Mouse (Mus musculus) heart, adult 18-20 months (tissue): Measurements from ENCODE around the gene Anapc5. TPM values are rescaled to one million over a fixed set of nuclear protein-coding genes. Genes with fewer than 3 reads are reported as not detected.

Experiments used
- DNase-seq, 2 experiments: peaks; one replicate each; pipeline ENCODE4 v3.0.0; 2021 to 2022; ENCODE audit warnings: mixed read lengths in 1 of 2
- total RNA-seq, 2 experiments: library from RNA; stranded (reverse); gene quantifications; 2 replicates each; pipeline ENCODE4 v1.2.3; 2021

Anapc5 gene
- total RNA-seq, 2 experiments from 2014 or later: 156 to 162 TPM

DNA sequence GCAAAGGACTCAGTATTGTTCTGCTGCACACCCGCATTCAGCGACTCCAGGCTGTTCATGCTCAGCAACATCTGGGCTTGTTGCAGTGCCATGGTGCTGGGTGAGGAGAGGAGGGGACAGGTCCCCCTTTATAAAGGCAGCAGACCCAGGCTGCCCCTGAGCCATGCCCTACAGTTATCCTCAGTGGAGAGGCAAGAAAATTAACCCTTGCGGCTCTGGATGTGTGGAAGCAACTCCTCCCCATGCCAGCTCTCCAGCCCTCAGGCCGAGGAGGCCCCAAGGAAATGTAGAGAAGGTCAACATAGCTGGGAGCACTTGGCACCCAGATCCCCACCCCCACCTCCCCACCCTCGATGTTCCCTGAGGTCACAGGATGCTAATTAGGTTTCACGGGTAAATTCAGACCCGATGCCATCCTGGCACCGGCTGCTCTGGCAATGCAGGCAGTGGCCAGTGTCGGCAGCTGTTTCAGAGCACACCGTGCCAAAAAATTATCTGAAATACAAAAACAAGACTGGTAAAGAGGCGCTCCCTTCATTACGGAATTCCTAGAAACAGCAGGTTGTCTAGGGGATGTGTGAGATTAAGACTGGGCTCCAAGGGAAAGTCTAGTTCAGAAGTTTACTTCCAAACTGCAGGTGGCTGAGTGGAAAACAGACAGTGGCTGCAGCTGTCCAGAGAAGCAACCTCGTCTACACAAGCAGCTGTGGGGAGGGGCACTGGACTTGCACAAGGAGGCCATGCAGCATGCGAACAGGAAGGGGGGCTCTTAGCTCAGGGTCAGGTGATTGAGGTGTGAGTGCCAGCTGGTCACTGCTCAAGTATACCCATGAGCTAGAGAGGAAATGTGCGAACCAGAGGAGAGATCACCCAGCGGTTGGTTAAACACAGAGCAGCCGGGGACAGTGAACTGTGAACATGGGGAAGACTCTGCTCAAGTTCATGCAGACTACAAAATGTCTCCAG is 21.5 kb downstream of the Anapc5 start:
- no peak for DNase-seq

DNA sequence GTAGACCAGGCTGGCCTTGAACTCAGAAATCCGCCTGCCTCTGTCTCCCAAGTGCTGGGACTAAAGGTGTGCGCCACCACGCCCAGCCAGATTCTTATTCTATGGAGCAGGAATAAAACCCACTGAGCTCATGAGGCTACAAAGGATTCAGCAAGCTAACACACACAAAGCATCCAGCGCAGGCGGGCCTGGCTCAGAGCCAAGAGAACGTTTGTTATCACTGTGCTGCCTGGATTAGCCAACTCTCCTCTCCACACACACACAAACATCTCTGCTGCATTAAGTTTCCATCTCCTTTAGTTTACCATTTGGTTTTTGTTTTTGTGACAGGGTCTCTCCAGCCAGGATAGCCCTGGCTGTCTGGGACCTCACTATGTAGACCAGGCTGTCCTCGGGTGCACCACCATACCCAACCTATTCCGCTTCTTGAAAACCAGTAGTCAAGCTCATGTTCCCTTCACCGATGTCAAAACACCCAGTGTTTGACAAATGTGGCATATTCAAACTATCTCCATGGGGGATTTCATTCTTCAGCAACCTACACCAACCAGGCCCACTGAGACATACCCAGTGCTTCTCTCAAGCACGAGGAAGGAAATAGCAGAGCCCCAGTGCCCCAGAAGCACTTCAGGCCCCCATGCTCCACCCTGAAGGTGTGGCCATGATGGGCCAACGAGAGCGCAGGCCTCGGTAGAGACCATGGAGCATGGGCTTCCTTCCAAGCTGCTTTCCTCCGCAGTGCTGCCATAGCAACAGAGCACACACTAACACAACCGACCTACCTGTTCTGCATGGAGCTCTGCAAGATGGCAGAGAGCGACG is 22.4 kb downstream of the Anapc5 start:
- peak; percentile 75 to 85 for DNase-seq

DNA sequence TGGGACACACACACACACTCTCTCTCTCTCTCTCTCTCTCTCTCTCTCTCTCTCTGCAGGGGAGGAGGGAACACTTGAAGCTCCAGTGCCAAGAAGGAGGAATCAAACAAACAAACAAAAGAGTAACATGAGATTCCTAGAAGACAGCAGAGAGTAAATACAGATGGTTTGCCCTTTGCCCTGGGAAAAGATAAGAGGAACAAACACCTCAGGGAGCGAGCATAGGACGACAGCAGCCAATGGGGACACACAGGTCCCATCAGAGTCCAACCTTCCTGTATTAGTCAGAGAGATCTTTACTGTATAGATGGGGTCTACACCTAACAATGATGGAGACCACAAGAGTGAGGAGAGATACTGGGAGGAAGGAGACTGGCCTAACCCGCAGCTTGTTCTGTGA is 23.3 kb downstream of the Anapc5 start:
- no peak for DNase-seq

DNA sequence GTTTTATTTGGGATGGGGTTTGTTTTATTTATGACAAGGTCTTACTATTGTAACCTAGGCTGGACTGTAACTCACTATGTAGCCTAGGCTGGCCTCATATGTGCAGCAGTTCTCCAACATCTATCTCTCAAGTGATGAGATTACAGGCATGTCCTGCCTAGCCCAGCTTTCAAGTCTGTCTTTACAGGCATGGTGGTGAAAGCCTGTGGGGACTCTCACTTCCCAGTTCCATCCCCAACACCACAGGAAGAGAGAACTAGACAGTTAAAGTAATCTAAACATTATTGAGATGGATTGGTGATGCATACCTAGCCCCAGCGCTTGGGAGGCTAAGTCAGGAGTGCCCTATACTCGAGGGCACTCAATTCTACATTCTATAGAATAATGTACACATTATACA is 32.4 kb downstream of the Anapc5 start:
- DNase-seq: no peak

DNA sequence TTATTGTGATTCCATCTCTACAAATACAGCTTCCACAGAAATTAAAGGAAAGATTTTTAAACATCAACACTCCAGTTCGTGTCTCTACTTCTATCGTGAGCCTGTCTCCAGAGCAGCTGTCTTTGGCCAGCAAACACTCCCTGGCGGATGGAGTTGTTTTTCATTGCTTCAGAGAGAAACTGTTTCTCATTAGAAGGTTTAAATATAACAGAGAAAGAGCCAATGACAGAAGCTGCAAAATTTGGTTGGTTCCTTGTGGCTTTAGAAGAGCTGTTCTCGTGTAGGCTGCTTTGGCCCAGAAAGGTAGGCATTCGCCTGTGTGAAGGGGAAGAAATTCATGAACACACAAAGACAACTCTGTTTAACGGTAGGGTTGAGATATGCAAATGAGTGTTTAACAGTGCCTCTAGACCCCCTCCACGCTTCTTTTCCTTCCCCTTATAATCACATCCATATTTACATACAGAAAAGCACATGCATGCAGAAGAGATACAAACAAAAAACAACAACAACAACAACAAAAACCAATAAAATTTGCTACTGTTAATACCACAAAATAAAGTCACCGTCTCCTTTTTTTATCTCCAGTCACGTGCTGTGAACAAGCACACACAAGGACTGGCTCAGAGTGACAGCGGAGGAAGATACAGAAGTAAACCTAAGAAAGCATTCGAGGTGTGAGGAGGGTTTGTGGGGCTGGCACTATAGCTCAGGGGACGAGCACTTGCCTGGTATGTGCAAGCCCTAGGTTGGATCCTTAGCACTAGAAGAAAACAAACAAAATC is 34.9 kb downstream of the Anapc5 start:
- DNase-seq: no peak

DNA sequence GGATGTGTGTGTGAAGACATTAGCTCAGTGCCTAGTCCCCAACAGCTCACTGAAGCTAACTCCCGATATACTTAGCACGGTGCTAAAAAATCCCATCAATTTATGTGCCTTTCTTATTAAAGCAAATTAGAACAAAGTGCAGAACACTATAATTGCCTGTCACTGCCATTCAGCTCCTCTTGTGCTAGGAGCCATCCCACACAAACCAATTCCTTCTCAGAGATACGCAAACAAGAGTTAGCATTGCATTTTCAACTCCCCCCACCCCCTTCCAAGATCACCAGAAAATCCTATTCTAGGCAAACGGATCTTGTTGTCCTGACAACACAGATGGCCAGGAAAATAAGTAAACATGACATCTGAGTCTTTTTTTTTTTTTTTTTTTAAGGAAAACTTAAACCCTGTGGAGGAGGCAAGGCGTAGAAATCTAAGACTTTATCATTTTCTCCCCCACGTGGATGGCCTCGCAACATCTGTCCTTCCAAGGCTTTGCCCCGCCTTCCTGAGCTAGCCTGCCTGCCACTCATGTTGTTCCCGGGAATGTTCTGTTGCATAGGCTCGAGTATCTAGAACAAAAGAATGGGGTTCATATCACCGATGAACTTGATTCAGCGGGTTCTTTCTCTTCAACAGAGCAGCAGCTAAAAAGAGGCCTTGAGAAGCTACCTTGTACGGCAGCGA is 37.3 kb downstream of the Anapc5 start:
- no peak for DNase-seq

DNA sequence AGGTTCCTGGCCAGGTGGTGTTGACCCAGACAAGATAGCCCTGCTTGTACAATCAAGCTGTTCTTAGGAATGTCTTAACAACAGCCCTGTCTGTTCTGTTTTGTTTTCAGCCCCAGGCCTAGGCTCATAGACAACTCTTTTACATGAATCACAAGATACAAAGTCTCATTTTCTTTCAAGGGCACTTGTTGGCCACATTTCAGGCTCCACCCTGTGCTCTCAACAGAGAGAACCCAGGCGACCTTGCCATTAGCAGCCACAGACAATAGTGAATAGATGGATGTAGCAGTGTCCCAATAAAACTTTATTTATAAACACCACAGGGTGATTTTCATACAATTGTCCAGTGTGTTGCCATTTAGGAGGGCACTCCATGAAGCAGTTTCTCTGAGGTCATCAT is 39.1 kb downstream of the Anapc5 start:
- no peak for DNase-seq

DNA sequence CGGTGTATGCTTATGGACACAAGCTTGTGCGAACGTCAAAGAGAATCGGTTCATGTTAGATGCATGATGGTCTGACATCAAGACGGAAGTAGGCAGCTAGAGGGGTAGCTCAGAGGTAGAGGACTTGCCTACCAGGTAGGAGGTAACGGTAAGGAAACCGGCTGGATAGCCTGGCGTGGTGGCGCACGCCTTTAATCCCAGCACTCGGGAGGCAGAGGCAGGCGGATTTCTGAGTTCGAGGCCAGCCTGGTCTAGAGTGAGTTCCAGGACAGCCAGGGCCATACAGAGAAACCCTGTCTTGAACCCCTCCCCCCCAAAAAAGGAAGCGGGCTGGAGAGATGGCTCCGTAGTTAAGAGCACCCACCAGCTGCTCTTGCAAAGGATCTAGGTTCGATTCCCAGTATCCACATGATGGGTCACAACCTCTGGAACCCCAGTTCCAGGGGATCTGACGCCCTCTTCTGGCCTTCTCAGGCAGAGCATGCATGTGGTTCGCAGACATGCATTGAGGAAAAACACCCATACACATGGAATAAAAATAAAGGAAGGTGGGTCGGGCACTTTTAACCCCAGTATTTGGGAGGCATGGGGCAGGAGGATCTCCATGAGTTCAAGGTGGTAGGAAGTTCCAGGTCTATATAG is 40.2 kb downstream of the Anapc5 start:
- DNase-seq: no peak

DNA sequence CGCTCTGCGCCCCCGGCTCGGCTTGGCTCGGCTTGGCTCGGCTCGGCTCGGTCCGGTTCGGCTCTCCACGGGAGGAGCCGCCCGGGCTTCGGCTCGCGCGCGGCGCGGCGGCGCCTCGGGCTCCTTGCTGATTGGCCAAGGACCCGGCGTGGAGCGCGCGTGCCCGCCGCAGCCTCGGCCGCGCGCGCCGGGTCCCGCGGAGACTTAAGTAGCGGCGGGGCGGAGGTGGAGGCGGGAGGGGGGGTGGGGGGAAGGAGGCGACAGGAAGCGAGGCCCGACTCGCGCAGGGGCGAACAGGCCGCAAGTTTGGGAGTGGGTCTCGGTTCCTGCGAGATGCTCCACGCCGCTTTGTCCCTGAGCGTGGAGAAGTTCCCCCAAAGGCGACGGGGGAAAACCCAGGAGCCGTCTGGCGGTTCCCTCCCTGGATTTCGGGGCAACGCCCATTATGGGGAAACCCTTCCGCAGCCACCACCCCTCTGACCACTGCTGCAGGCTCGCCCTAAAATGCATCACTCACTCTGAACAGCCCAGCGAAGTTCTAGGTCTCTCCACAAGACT is 41.8 kb downstream of the Anapc5 start, which contains the start of gene Camkk2:
Gene Camkk2, minus strand, starts transcription at position 133 of the 558 bp plus-strand sequence.
- peak; percentile 85 to 89 for DNase-seq

DNA sequence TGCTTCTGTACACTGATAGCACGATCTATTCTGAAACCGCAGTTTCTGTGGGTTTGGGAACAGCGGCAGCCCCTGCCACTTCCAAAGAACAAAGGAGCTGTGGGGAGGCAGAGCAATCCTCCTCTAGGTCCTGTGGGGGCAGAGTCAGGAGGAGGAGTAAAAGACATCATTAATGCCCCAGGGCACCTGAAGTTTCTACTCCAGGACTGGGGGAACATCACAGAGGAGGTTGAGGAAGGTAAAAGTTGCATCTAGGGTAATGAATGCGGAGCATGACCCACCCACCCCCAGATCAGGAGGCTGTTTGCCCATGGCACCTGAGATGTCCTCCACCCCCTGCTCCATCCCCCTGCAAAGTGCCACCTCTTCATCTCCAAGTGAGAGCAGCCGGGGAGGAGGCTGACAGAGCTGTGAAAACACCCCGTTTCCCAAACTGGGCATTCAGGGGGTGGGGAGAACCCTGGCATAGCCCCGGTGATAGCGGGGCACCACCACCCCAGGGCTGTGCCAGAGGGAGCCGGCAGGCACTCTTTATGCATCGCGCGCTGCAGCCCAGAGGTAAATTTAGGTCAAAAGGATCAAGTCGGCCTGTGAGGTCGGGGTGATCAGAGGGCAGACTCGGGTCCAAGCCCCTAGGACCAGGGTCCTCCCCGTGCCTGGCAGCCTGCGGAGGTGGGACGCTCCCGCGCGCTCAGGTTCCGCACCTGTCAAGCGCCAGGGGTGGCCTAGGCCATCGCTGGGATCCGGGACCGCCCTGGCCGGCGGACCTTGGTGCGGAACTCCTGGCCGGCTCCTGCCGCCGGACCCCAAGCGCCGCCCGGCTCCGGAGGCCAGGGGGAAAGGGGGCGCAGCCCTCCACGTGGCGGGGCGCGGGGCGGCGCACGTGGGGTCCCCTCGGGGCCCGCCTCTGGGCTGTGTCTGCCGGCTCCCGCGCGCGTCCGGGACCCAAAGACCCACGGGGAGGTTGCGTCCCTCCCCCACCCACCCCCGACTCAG is 42.6 kb downstream of the Anapc5 start:
- DNase-seq: peak; percentile 35 to 44

DNA sequence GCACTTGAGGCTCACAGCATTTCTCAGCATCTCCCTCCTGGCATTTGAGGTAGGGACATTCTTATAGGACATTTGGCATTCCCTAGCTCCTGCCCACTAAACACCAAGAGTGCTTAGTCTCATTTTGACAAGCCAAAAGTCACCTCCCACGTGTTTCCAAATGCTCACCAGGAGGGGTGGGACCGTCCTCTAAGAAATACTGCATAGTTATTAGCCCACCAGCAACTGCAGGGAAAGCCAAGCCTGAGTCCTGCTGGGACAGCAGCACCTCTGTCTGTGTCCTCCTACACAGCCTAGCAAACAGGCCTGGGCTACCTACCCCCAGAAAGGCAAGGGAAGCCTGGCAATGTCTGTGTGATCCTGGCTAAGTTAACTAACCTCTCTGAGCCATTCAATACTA is 43.8 kb downstream of the Anapc5 start:
- no peak for DNase-seq

DNA sequence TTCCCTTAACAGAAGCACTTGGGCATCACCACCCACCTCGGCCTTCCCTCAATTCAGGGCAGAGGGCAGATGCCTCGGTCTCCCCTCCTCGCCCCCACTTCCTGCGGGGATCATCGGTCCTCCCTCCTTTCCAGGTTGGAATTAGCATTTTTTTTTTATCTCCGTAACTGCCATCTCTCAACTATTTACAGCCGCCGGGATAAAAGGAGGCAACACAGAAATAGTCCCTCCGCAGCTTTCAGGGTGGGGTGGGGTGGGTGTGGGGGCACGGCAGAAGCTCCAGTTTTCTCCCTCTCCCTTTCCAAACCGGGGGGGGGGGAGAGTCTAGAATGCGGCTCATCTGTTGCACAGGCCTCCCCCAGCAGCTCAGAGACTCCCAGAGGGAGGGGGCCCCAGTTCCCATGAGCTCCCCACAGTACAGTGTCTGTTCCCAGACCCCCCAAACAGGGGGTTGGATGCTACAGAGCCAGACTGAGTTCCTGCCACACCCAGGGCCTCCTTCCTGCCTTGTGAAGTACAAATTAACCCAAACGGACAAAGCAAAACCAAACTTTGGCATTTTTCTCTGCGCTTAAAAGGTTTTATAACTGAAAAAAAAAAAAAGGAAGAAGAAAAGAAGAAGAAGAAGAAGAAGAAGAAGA is 45.4 kb downstream of the Anapc5 start:
- DNase-seq: no peak

DNA sequence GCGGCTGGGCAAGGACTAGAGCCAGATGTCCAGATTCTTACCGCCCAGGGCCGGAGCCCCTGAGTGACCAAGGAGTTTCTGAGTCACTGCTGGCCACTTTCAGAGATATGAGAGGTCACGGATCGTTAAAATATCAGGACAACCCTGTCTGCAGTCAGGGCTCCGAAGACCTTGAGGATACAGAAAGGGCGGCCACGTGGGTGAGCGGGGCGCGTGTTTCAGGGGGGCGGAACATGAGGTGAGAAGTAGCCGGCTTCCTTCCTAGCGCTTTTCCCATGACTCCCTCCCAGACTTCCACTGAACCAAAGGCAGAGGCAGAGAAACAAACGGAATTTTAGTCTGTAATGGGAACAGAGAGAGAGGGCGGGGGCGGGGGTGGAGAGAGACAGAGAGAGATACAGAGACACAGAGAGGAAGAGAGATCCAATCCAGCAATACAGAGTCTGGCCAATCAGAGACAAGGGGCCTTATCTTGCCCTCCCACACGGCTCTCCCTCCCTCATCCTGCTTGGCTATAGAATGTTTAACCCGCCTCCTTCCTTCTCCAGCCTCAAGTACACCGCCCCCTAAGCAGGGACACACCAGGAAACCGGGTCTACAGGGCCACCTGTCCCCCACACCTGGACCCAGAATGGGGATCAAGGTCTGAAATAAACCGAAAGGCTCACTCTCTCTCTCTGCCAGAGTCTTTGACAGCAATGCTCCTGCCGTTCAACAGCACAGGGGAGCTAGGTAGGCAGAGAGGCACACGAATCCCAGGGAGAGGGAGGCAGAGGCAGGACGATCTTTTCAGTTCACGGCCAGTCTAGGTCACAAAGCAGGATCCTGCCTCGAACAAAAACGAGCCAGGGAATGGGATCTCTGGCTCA is 46.2 kb downstream of the Anapc5 start:
- DNase-seq: peak; percentile 47 to 51

DNA sequence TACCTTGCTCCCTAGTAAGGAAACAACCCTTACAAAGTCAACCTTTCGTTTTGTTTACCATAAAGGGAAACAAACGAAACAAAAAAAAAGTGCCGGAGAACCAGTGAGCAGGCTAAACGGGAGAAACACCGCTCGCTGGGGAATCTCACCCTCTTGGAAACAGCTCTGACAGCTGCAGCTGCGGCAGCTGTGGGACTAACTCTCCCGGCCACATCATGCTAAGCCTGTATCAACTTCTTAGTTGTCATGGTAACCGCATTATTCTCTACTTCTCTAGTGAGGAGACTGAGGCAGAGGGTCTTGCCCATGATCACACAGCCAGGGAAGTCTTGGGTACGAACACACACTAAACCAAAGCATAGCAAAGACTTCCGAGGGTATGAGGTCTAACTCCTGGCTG is 47.4 kb downstream of the Anapc5 start:
- DNase-seq: peak in 1 of 2 experiments; percentile 30

DNA sequence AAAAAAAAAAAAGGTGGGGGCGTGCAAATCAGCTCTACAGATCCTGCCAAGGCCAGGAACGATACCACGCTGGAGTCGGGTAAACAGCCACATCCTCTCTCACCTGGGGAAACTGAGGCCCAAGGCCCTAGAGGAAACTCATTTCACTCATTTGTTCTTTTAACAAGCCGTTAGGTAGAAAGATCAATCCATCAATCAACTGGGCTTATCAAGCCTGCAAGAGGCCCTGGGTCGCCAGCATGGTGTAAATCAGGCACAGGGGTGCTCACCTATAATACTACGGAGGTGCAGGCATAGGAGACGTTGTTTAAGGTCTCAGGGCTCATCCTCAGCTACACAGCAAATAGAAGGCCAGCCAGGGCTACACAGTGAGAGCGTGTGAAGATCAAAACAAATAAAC is 49.7 kb downstream of the Anapc5 start:
- DNase-seq: no peak

DNA sequence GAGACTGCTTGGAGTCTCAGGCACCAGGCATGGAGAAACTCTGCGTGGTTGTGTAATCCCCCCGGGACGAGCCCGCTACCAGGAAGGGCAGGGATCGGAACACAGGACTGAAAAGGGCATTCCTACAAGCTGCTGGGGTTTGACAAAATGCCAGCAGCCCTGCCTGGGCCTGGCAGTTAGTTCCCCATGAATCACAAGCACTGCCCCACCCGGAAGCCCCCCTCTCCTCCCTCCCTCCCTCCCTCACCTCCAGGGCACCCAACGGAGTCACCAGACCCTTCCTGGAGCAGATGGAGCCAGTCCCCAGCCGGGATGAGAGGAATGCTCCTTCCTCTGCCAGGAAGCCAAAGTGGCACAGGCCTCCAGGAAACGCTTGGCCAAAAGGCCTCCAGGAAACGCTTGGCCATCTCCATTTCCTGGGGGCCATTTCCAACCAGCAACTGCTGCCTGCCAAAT is 50.3 kb downstream of the Anapc5 start:
- peak; percentile 87 to 91 for DNase-seq

DNA sequence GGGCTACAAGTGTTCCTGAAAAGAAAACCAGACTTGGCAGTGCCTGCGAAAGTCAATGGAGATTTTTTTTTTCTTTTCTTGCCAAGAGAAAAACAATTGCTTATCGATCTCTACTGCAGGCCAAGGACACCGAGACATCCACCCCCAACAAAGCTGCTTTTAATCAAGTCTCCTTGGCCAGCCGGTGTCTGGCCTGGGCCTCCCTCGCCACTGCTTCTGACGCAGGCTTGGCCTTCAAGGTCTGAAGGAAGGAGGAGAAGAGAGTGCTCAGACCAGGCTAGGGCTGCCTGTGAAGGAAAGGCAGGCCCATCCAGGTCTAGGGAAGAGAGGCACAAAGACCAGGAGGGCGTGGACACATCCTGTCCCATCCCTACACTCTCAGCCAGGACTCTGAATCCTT is 50.8 kb downstream of the Anapc5 start:
- peak in 1 of 2 experiments; percentile 76 for DNase-seq

DNA sequence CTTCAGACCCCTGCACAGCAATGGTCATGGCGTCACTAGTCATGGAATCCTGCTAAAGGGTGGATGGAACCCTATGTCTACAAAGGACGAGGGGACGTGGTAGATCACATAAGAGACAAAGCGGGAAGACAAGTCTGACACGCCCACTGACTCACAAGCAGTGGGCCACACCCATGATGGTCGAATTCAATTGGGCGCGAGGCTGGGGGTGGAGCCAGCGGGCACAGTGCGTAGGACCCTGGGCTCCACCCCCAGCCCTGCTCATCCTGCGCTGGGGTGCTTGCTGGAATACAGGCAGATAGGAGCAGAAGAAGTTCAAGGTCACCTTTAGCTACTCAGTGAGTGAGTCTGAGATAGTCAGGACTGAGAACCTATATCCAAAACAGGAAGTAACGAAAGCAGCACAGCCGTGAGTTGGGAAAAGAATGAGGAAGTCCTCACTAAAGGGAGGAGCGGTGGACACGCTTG is 52.0 kb downstream of the Anapc5 start:
- no peak for DNase-seq
